Mouse (Mus musculus) heart, embryonic 11.5 days (tissue): ENCODE measurements around the gene Dkk2. TPM values are rescaled to one million over a fixed set of nuclear protein-coding genes. Genes with fewer than 3 reads are reported as not detected.

Experiments
- ATAC-seq: fragments of 200-750 bp; cut with Nextera tagmentation; replicated peaks from 2 replicates; pipeline ENCODE4 v1.8.0; 2017; ENCODE audit warnings: moderate library complexity; ENCODE audit not compliant: insufficient number of reproducible peaks, low FRiP score, low TSS enrichment
- H3K27ac ChIP-seq: fragments of 300-500 bp; sonication (generic); 2 replicates; pipeline ENCODE4 v1.5.1; 2014; ENCODE audit warnings: mild to moderate bottlenecking, low read depth, low read length
- H3K27me3 ChIP-seq: fragments of 300-500 bp; sonication (generic); 2 replicates; pipeline ENCODE4 v1.6.1; 2014; ENCODE audit warnings: mild to moderate bottlenecking, low read length, mixed read lengths; ENCODE audit not compliant: control insufficient read depth, insufficient read depth
- H3K36me3 ChIP-seq: fragments of 300-500 bp; sonication (generic); 2 replicates; pipeline ENCODE4 v1.6.1; 2014; ENCODE audit warnings: mild to moderate bottlenecking, low read length, moderate library complexity, mixed read lengths; ENCODE audit not compliant: control insufficient read depth, insufficient read depth
- H3K4me1 ChIP-seq: fragments of 300-500 bp; sonication (generic); 2 replicates; pipeline ENCODE4 v1.6.1; 2014; ENCODE audit warnings: low read length; ENCODE audit not compliant: control insufficient read depth, insufficient read depth
- H3K4me2 ChIP-seq: fragments of 300-500 bp; sonication (generic); 2 replicates; pipeline ENCODE4 v1.6.1; 2014; ENCODE audit warnings: mild to moderate bottlenecking, moderate library complexity
- H3K4me3 ChIP-seq: fragments of 300-500 bp; sonication (generic); 2 replicates; pipeline ENCODE4 v1.5.1; 2014; ENCODE audit warnings: low read depth, low read length
- H3K9ac ChIP-seq: fragments of 300-500 bp; sonication (generic); 2 replicates; pipeline ENCODE4 v1.6.1; 2014; ENCODE audit warnings: mild to moderate bottlenecking, low read depth, low read length, moderate library complexity
- H3K9me3 ChIP-seq: fragments of 300-500 bp; sonication (generic); replicated peaks from 2 replicates; pipeline ENCODE4 v1.6.1; 2016; ENCODE audit warnings: low read length; ENCODE audit not compliant: control insufficient read depth
- WGBS: fragments of 180-500 bp; shearing (Covaris S2); extraction: QIAGEN DNeasy Blood & Tissue Kit; methylation state at CpG from one replicate; pipeline ENCODE4 v1.1.7; 2014; ENCODE audit not compliant: insufficient replicate concordance; 5-methylcytosine and 5-hydroxymethylcytosine counted together
- polyA plus RNA-seq: library from polyadenylated mRNA; unstranded; fragments of >200 nt; fragmentation: Nextera tagmentation; extraction: Ambion mirVana; gene quantifications from 2 replicates; pipeline ENCODE4 v1.2.1, GENCODE M21; 2014

Gene Dkk2
- polyA plus RNA-seq, 1 experiment from 2014 or later = 3.0 TPM

GRCm38 (mm10) chr3:132207469-132207868, 122.4 kb downstream of the Dkk2 start:
- H3K36me3 ChIP-seq = no peaks in the 10 kb centered on the region
- ATAC-seq = no peak

GRCm38 (mm10) chr3:132211260-132211659, 126.2 kb downstream of the Dkk2 start:
- no peaks in the 10 kb centered on the region for H3K36me3 ChIP-seq
- no peak overlapping the region for H3K27ac ChIP-seq
- no peak overlapping the region for H3K4me2 ChIP-seq
- H3K9me3 ChIP-seq = no peaks in the 10 kb centered on the region
- no peaks in the 10 kb centered on the region for H3K4me1 ChIP-seq
- H3K4me3 ChIP-seq = no peak overlapping the region
- H3K9ac ChIP-seq = no peak overlapping the region
- 47% methylated on average over 5 of the region's 5 CpGs for WGBS
- H3K27me3 ChIP-seq = no peaks in the 10 kb centered on the region
- ATAC-seq = no peak

More at GRCm38 (mm10) chr3:132207469-132207868, 122.4 kb downstream of the Dkk2 start:
- 21% methylated on average over 11 of the region's 11 CpGs for WGBS
- Histone ChIP-seq H3K4me1 (no peaks in the 10 kb centered on the region), H3K4me2 (no peak overlapping the region), H3K9ac (no peak overlapping the region), H3K27me3 (no peaks in the 10 kb centered on the region), H3K9me3 (no peaks in the 10 kb centered on the region), H3K27ac (no peak overlapping the region), H3K4me3 (no peak overlapping the region)

GRCm38 (mm10) chr3:132219977-132220487, 134.9 kb downstream of the Dkk2 start:
- 70% methylated on average over 7 of the region's 7 CpGs for WGBS
- Histone ChIP-seq H3K4me3 (no peak overlapping the region), H3K9me3 (no peaks in the 10 kb centered on the region), H3K27ac (no peak overlapping the region), H3K27me3 (no peaks in the 10 kb centered on the region), H3K4me1 (no peaks in the 10 kb centered on the region), H3K9ac (no peak overlapping the region), H3K36me3 (no peaks in the 10 kb centered on the region), H3K4me2 (no peak overlapping the region)
- no peak for ATAC-seq

GRCm38 (mm10) chr3:132227622-132228021, 142.5 kb downstream of the Dkk2 start:
- no peaks in the 10 kb centered on the region for H3K9me3 ChIP-seq
- no peaks in the 10 kb centered on the region for H3K36me3 ChIP-seq
- H3K4me3 ChIP-seq = no peak overlapping the region
- H3K4me1 ChIP-seq = no peaks in the 10 kb centered on the region
- H3K9ac ChIP-seq = no peak overlapping the region
- H3K27ac ChIP-seq = no peak overlapping the region
- H3K4me2 ChIP-seq = no peak overlapping the region
- H3K27me3 ChIP-seq = no peaks in the 10 kb centered on the region
- 41% methylated on average over 1 of the region's 1 CpGs for WGBS
- no peak for ATAC-seq
